Mouse (Mus musculus): ENCODE data around the gene Tsku. TPM values are rescaled to one million over a fixed set of nuclear protein-coding genes. Genes with fewer than 3 reads are reported as not detected.

The Tsku gene
- polyA plus RNA-seq, 1 experiment, result 9.6 TPM

DNA sequence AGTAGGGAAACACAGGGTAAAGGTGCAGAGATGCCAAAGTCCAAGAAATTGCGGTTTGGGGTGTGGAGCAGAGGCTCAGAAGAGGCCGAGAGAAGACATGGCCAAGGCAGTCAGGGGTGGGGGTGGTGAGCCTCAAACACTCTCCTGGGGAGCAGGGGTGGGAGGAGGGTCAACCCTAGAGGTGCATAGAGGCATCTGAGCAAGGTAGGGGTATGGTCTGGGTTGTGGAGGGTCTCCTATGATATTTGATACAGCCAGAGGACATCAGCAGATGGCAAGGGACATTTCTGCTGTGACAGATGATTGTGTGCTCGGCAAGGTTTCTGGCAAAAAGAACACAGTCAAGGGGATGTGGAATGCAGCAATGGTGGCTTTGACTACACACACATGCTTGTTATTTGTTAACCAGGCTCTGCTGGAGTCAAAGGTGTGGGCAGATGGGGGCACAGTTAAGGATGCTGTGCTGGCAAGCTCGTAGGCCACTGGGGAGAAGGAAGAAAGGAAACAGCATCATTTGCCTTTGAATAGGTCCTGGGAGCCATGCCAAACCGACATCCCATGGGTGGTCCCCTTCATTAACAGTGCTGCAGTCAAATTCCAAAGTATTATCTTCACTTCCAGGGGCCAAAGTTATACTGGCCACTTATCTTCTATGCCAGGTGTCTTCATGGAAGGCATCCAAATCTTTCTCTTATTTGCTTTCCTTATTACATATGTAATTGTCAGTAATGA, 37.7 kb downstream of the Tsku start:
- Histone ChIP-seq H3K79me2 (ENCODE audit: control insufficient read depth, insufficient read depth) (no peaks in the 10 kb centered on the region), H3K27me3 (ENCODE audit: control insufficient read depth, insufficient read depth, insufficient read length) (no peaks in the 10 kb centered on the region), H3K4me3 (ENCODE audit: insufficient read depth, poor library complexity, severe bottlenecking) (no peak overlapping the region), H3K79me3 (ENCODE audit: low read depth) (no peaks in the 10 kb centered on the region), H3ac (ENCODE audit: control insufficient read depth, insufficient read length, low read depth) (no peak overlapping the region), H3K36me3 (ENCODE audit: control insufficient read depth, insufficient read depth) (no peaks in the 10 kb centered on the region)
- TF ChIP-seq MYOD1 (IDR thresholded peaks at IDR 0.05; ENCODE audit: control insufficient read depth, insufficient read length, low read depth), result no peak
- TF ChIP-seq CEBPB (IDR thresholded peaks at IDR 0.05; ENCODE audit: low read depth), result peak; percentile 7

- no peaks in the 10 kb centered on the region for H3K79me3 ChIP-seq (ENCODE audit: low read depth)
- H3K36me3 ChIP-seq (ENCODE audit: control insufficient read depth, insufficient read depth), result no peaks in the 10 kb centered on the region
- no peak overlapping the region for H3K4me3 ChIP-seq (ENCODE audit: insufficient read depth, poor library complexity, severe bottlenecking)
These were observed 38.7 kb downstream of the Tsku start for GRCm38 (mm10) chr7:98322415-98322814.

GRCm38 (mm10) chr7:98321083-98321482, 40.0 kb downstream of the Tsku start, which contains the start of gene Acer3:
Gene Acer3 (minus strand): TSS chr7:98321208.
- Histone ChIP-seq H3ac (ENCODE audit: control insufficient read depth, insufficient read length, low read depth) (no peak within 1 kb of the TSS), H3K27me3 (ENCODE audit: control insufficient read depth, insufficient read depth, insufficient read length) (no peaks in the 10 kb centered on the region), H3K79me2 (ENCODE audit: control insufficient read depth, insufficient read depth) (no peaks in the 10 kb centered on the region), H3K36me3 (ENCODE audit: control insufficient read depth, insufficient read depth) (no peaks in the 10 kb centered on the region), H3K79me3 (ENCODE audit: low read depth) (no peaks in the 10 kb centered on the region), H3K4me3 (ENCODE audit: insufficient read depth, poor library complexity, severe bottlenecking) (no peak within 1 kb of the TSS)
- TF ChIP-seq CEBPB (IDR thresholded peaks at IDR 0.05; ENCODE audit: low read depth) (no peak), FOSL1 (IDR thresholded peaks at IDR 0.05; ENCODE audit: insufficient read depth, low read length, poor library complexity, severe bottlenecking) (no peak), MYOG (IDR thresholded peaks at IDR 0.05; ENCODE audit: control insufficient read depth, extremely low read depth, insufficient read length) (no peak), CTCF (IDR thresholded peaks at IDR 0.05; ENCODE audit: control insufficient read depth, insufficient read depth, insufficient read length) (no peak), MYOD1 (IDR thresholded peaks at IDR 0.05; ENCODE audit: control insufficient read depth, insufficient read length, low read depth) (no peak), MAX (IDR thresholded peaks at IDR 0.05) (no peak), USF1 (IDR thresholded peaks at IDR 0.05; ENCODE audit: low read depth) (no peak)

More at GRCm38 (mm10) chr7:98322415-98322814, 38.7 kb downstream of the Tsku start:
- TF ChIP-seq MAX (IDR thresholded peaks at IDR 0.05), result no peak
- TF ChIP-seq FOSL1 (IDR thresholded peaks at IDR 0.05; ENCODE audit: insufficient read depth, low read length, poor library complexity, severe bottlenecking), result no peak
- TF ChIP-seq CTCF (IDR thresholded peaks at IDR 0.05; ENCODE audit: control insufficient read depth, insufficient read depth, insufficient read length), result no peak
- no peak for TF ChIP-seq CEBPB (IDR thresholded peaks at IDR 0.05; ENCODE audit: low read depth)
- TF ChIP-seq USF1 (IDR thresholded peaks at IDR 0.05; ENCODE audit: low read depth), result no peak
- no peak for TF ChIP-seq MYOD1 (IDR thresholded peaks at IDR 0.05; ENCODE audit: control insufficient read depth, insufficient read length, low read depth)
- TF ChIP-seq MYOG (IDR thresholded peaks at IDR 0.05; ENCODE audit: control insufficient read depth, extremely low read depth, insufficient read length), result no peak
- H3K27me3 ChIP-seq (ENCODE audit: control insufficient read depth, insufficient read depth, insufficient read length), result no peaks in the 10 kb centered on the region
- H3K79me2 ChIP-seq (ENCODE audit: control insufficient read depth, insufficient read depth), result no peaks in the 10 kb centered on the region
- no peak overlapping the region for H3ac ChIP-seq (ENCODE audit: control insufficient read depth, insufficient read length, low read depth)

- no peaks in the 10 kb centered on the region for H3K36me3 ChIP-seq (ENCODE audit: control insufficient read depth, insufficient read depth)
- TF ChIP-seq FOSL1 (IDR thresholded peaks at IDR 0.05; ENCODE audit: insufficient read depth, low read length, poor library complexity, severe bottlenecking) (no peak), USF1 (IDR thresholded peaks at IDR 0.05; ENCODE audit: low read depth) (no peak), MAX (IDR thresholded peaks at IDR 0.05) (no peak), CEBPB (IDR thresholded peaks at IDR 0.05; ENCODE audit: low read depth) (no peak), MYOD1 (IDR thresholded peaks at IDR 0.05; ENCODE audit: control insufficient read depth, insufficient read length, low read depth) (no peak), MYOG (IDR thresholded peaks at IDR 0.05; ENCODE audit: control insufficient read depth, extremely low read depth, insufficient read length) (no peak), CTCF (IDR thresholded peaks at IDR 0.05; ENCODE audit: control insufficient read depth, insufficient read depth, insufficient read length) (no peak)
- H3K79me2 ChIP-seq (ENCODE audit: control insufficient read depth, insufficient read depth), result no peaks in the 10 kb centered on the region
These were observed 41.0 kb downstream of the Tsku start for GRCm38 (mm10) chr7:98320006-98320556.

DNA sequence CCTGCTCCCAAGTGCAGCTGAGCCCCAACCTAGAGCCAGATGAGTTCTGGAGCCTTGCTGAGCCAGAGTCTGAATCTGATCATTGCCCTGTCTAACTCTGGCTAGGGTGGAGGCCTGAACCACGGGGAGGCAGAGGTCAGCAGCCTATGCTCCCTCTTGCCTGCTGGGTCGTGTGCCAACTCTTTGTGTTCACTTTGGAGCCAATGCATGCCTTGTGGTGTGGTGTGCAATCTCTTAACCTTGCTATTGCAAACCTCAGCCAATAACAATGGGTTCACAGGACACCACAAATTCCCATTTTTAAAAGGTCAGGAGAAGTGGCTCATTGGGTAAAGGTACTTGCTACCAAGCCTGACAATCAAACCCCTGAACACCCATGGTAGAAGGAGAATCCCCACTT, 44.6 kb downstream of the Tsku start:
- Histone ChIP-seq H3K4me3 (ENCODE audit: insufficient read depth, poor library complexity, severe bottlenecking) (no peak overlapping the region), H3ac (ENCODE audit: control insufficient read depth, insufficient read length, low read depth) (no peak overlapping the region)
- no peak for TF ChIP-seq CTCF (IDR thresholded peaks at IDR 0.05; ENCODE audit: control insufficient read depth, insufficient read depth, insufficient read length)
- no peak for TF ChIP-seq FOSL1 (IDR thresholded peaks at IDR 0.05; ENCODE audit: insufficient read depth, low read length, poor library complexity, severe bottlenecking)
- peak; percentile 97 for TF ChIP-seq CEBPB (IDR thresholded peaks at IDR 0.05; ENCODE audit: low read depth)

More at GRCm38 (mm10) chr7:98320006-98320556, 41.0 kb downstream of the Tsku start:
- Histone ChIP-seq H3K27me3 (ENCODE audit: control insufficient read depth, insufficient read depth, insufficient read length) (no peaks in the 10 kb centered on the region), H3K79me3 (ENCODE audit: low read depth) (no peaks in the 10 kb centered on the region), H3ac (ENCODE audit: control insufficient read depth, insufficient read length, low read depth) (no peak overlapping the region), H3K4me3 (ENCODE audit: insufficient read depth, poor library complexity, severe bottlenecking) (no peak overlapping the region)

DNA sequence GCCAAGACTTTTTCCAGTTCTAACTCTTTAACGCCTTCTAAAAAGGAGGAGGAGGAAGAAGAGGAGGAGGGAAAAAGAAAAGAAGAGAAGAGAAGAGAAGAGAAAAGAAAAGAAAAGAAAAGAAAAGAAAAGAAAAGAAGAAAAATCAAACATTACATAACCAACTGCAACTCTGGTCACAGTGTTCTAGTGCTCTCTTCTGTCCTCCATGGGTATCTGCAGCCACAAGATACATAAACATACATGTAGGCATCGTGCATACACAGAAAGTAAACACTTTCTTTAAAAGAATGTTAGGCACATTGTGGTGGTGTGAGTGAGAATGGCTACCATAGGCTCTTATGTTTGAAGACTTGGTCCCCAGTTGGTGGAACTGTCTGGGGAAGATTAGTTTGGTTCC, 46.0 kb downstream of the Tsku start:
- Histone ChIP-seq H3ac (ENCODE audit: control insufficient read depth, insufficient read length, low read depth) (no peak overlapping the region), H3K79me2 (ENCODE audit: control insufficient read depth, insufficient read depth) (no peaks in the 10 kb centered on the region), H3K4me3 (ENCODE audit: insufficient read depth, poor library complexity, severe bottlenecking) (no peak overlapping the region), H3K36me3 (ENCODE audit: control insufficient read depth, insufficient read depth) (no peaks in the 10 kb centered on the region), H3K79me3 (ENCODE audit: low read depth) (no peaks in the 10 kb centered on the region), H3K27me3 (ENCODE audit: control insufficient read depth, insufficient read depth, insufficient read length) (no peaks in the 10 kb centered on the region)
- TF ChIP-seq USF1 (IDR thresholded peaks at IDR 0.05; ENCODE audit: low read depth), result no peak
- TF ChIP-seq CEBPB (IDR thresholded peaks at IDR 0.05; ENCODE audit: low read depth), result no peak
- no peak for TF ChIP-seq CTCF (IDR thresholded peaks at IDR 0.05; ENCODE audit: control insufficient read depth, insufficient read depth, insufficient read length)
- no peak for TF ChIP-seq FOSL1 (IDR thresholded peaks at IDR 0.05; ENCODE audit: insufficient read depth, low read length, poor library complexity, severe bottlenecking)
- TF ChIP-seq MYOG (IDR thresholded peaks at IDR 0.05; ENCODE audit: control insufficient read depth, extremely low read depth, insufficient read length), result no peak
- no peak for TF ChIP-seq MAX (IDR thresholded peaks at IDR 0.05)
- TF ChIP-seq MYOD1 (IDR thresholded peaks at IDR 0.05; ENCODE audit: control insufficient read depth, insufficient read length, low read depth), result no peak

More for the DNA sequence above, 44.6 kb downstream of the Tsku start:
- no peaks in the 10 kb centered on the region for H3K36me3 ChIP-seq (ENCODE audit: control insufficient read depth, insufficient read depth)
- H3K79me2 ChIP-seq (ENCODE audit: control insufficient read depth, insufficient read depth), result no peaks in the 10 kb centered on the region
- H3K27me3 ChIP-seq (ENCODE audit: control insufficient read depth, insufficient read depth, insufficient read length), result no peaks in the 10 kb centered on the region
- H3K79me3 ChIP-seq (ENCODE audit: low read depth), result no peaks in the 10 kb centered on the region

Data from C2C12 (cell line).